Mouse (Mus musculus) hindbrain, embryonic 11.5 days (tissue): ENCODE results near the gene Coq10b. TPM values are rescaled to one million over a fixed set of nuclear protein-coding genes. Genes with fewer than 3 reads are reported as not detected.
A peak's percentile ranks its signal among the peaks of the same experiment; 100 is the strongest.
"Not testable (repeated sequence)": the region's sequence is repeated elsewhere in the genome, so short reads cannot be mapped to it uniquely, and the experiment has no call there.

Experiments used
- ATAC-seq: fragments of 200-750 bp; cut with Nextera tagmentation; 2 replicates; pipeline ENCODE4 v1.8.0; 2017; ENCODE audit warnings: mild to moderate bottlenecking, moderate TSS enrichment, moderate library complexity; ENCODE audit not compliant: low FRiP score
- DNase-seq: peaks from one replicate; pipeline ENCODE4 v3.0.0-alpha.2; 2015; ENCODE audit warnings: low spot score
- H3K27ac ChIP-seq: fragments of 300-500 bp; sonication (generic); 2 replicates; pipeline ENCODE4 v1.5.1; 2014; ENCODE audit warnings: mild to moderate bottlenecking, low read depth, low read length
- H3K27me3 ChIP-seq: fragments of 300-500 bp; sonication (generic); 2 replicates; pipeline ENCODE4 v1.6.1; 2014; ENCODE audit warnings: mild to moderate bottlenecking, low read length, moderate library complexity, mixed read lengths; ENCODE audit not compliant: control insufficient read depth, insufficient read depth
- H3K36me3 ChIP-seq: fragments of 300-500 bp; sonication (generic); 2 replicates; pipeline ENCODE4 v1.6.1; 2014; ENCODE audit warnings: mild to moderate bottlenecking, low read length, moderate library complexity, mixed read lengths; ENCODE audit not compliant: control insufficient read depth, insufficient read depth
- H3K4me1 ChIP-seq: fragments of 300-500 bp; sonication (generic); replicated peaks from 2 replicates; pipeline ENCODE4 v1.6.1; 2014; ENCODE audit warnings: low read length, mixed read lengths; ENCODE audit not compliant: control insufficient read depth, insufficient read depth
- H3K4me2 ChIP-seq: fragments of 300-500 bp; sonication (generic); replicated peaks from 2 replicates; pipeline ENCODE4 v1.6.1; 2014; ENCODE audit warnings: mild to moderate bottlenecking, low read depth, low read length
- H3K4me3 ChIP-seq: fragments of 300-500 bp; sonication (generic); 2 replicates; pipeline ENCODE4 v1.5.1; 2014; ENCODE audit warnings: low read depth, low read length
- H3K9ac ChIP-seq: fragments of 300-500 bp; sonication (generic); 2 replicates; pipeline ENCODE4 v1.6.1; 2014; ENCODE audit warnings: low read depth, low read length
- H3K9me3 ChIP-seq: fragments of 300-500 bp; sonication (generic); 2 replicates; pipeline ENCODE4 v1.6.1; 2016; ENCODE audit warnings: low read length; ENCODE audit not compliant: control insufficient read depth
- WGBS: fragments of 180-500 bp; shearing (Covaris S2); extraction: QIAGEN DNeasy Blood & Tissue Kit; methylation state at CpG from one replicate; pipeline ENCODE4 v1.1.7; 2014; 5-methylcytosine and 5-hydroxymethylcytosine counted together
- polyA plus RNA-seq: library from polyadenylated mRNA; unstranded; fragments of >200 nt; fragmentation: Nextera tagmentation; extraction: Ambion mirVana; gene quantifications from 2 replicates; pipeline ENCODE4 v1.2.1, GENCODE M21; 2014

Coq10b gene
- polyA plus RNA-seq: 36.2 and 41.4 TPM in 2 replicates

DNA sequence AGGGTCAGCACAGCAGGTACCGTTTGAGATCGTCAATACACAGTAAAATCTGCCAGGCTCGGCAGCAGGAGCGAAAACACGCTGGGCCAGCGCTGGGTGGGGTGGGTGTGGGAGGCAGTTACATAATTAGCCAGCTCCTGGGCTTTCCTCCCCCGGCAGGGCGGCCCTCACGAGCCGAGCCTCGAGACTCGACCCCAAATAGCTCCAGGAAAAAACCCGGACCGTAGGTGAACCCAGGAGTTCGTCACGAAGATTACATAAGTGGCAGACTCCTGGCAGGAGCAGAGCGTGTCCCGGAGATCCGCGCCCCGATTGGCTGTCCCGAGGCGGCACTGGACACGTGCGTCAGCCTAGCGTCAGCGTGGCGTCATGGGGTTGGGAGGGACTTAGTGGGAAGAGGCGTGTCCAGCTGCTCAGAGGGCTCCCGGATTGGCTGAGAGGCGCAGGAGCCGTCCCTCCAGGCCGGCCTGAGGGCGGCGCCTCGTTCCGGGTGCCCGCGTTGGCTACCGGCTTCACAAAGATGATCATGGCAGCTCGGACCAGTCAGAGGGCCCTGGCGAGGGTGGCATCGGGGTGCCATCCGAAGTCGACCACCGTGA is at the start of gene Coq10b:
Gene Coq10b (plus strand): TSS at position 416 of the 599 bp plus-strand sequence.
- Histone ChIP-seq H3K27ac (peak within 1 kb of the TSS; percentile 65; the same call in 1 of the 2 replicates), H3K4me1 (no peaks in the 10 kb centered on the region), H3K9me3 (no peaks in the 10 kb centered on the region), H3K27me3 (no peaks in the 10 kb centered on the region), H3K4me2 (peak within 1 kb of the TSS; percentile 76), H3K36me3 (no peaks in the 10 kb centered on the region), H3K9ac (peak within 1 kb of the TSS; percentile 77), H3K4me3 (peak within 1 kb of the TSS; percentile 92)
- DNase-seq (peak; percentile 99), ATAC-seq (peak; percentile 100)
- 0% methylated on average over 40 of the region's 46 CpGs for WGBS

DNA sequence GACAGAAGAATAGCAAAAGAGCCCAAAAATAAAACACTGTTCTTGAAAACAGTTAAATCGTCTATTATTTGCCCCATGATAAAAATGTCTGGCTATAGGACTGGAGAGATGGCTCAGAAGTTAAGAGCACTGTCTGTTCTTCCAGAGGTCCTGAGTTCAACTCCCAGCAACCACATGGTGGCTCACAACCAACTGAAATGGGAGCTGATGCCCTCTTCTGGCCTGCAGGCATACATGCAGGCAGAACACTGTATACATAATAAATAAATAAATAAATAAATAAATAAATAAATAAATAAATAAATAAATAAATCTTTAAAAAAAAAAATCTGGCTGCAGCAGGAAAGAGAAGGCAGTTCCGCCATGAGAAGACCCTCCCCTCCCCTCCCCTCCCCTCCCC is 44.3 kb upstream of the Coq10b start:
- not testable (repeated sequence) for DNase-seq, H3K4me3 ChIP-seq, H3K9ac ChIP-seq, H3K9me3 ChIP-seq, H3K4me1 ChIP-seq, H3K4me2 ChIP-seq, H3K27me3 ChIP-seq, ATAC-seq, H3K27ac ChIP-seq
- peaks cover 13% of the 10 kb centered on the region for H3K36me3 ChIP-seq
- 96% methylated on average over 2 of the region's 2 CpGs for WGBS

DNA sequence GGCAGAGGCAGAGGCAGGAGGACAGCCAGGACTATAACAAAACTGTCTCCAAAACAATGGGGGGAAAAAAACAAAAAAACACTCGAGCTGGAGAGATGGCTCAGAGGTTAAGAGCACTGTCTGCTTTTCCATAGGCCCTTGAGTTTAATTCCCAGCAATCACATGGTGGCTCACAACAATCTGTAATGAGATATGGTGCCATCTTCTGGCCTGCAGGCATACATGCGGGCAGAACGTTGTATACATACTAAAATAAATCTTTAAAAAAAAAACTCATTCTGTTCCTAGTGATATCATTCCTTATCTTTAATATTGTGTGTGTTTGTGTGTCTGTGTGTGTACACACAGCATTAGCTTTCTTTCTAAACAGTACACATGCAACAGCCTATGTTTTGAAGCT is 40.1 kb upstream of the Coq10b start:
- no peaks in the 10 kb centered on the region for H3K27me3 ChIP-seq
- no peak for ATAC-seq
- 68% methylated on average over 3 of the region's 3 CpGs for whole genome bisulfite sequencing

GRCm38 (mm10) chr1:55021907-55022306 is 30.7 kb upstream of the Coq10b start:
- no peak for DNase-seq
- Histone ChIP-seq H3K4me2 (no peak overlapping the region), H3K9me3 (no peaks in the 10 kb centered on the region), H3K9ac (no peak overlapping the region), H3K36me3 (0 out of 2 replicates have a peak, but pooled peaks cover 3% of the 10 kb centered on the region), H3K4me3 (no peak overlapping the region), H3K27ac (no peak overlapping the region), H3K4me1 (no peaks in the 10 kb centered on the region), H3K27me3 (no peaks in the 10 kb centered on the region)
- ATAC-seq: no peak

More for the DNA sequence above, 40.1 kb upstream of the Coq10b start:
- no peak for DNase-seq
- H3K9ac ChIP-seq: no peak overlapping the region
- no peaks in the 10 kb centered on the region for H3K9me3 ChIP-seq
- no peak overlapping the region for H3K27ac ChIP-seq
- no peak overlapping the region for H3K4me3 ChIP-seq
- peaks cover 7% of the 10 kb centered on the region for H3K36me3 ChIP-seq
- no peaks in the 10 kb centered on the region for H3K4me1 ChIP-seq
- no peak overlapping the region for H3K4me2 ChIP-seq

GRCm38 (mm10) chr1:55025656-55026430 is 26.7 kb upstream of the Coq10b start:
- no peaks in the 10 kb centered on the region for H3K27me3 ChIP-seq
- 0 out of 2 replicates have a peak, but pooled peaks cover 3% of the 10 kb centered on the region for H3K36me3 ChIP-seq
- peak overlapping the region; percentile 97 for H3K4me3 ChIP-seq
- H3K9me3 ChIP-seq: no peaks in the 10 kb centered on the region
- H3K9ac ChIP-seq: peak overlapping the region; percentile 98
- H3K4me1 ChIP-seq: no peaks in the 10 kb centered on the region
- DNase-seq (no peak), ATAC-seq (no peak)
- no peak overlapping the region for H3K27ac ChIP-seq
- 21% methylated on average over 10 of the region's 10 CpGs for WGBS
- H3K4me2 ChIP-seq: peak overlapping the region; percentile 82

- H3K36me3 ChIP-seq: 0 out of 2 replicates have a peak, but pooled peaks cover 3% of the 10 kb centered on the region
- H3K27ac ChIP-seq: peak overlapping the region; percentile 77
- ATAC-seq: peak; percentile 71
- H3K9me3 ChIP-seq: no peaks in the 10 kb centered on the region
- H3K4me1 ChIP-seq: no peaks in the 10 kb centered on the region
- peak overlapping the region; percentile 97 for H3K4me3 ChIP-seq
- DNase-seq: no peak
- WGBS: under 1% methylated on average over 46 of the region's 55 CpGs
- peak overlapping the region; percentile 82 for H3K4me2 ChIP-seq
- H3K27me3 ChIP-seq: no peaks in the 10 kb centered on the region
- peak overlapping the region; percentile 98 for H3K9ac ChIP-seq
These were observed 25.9 kb upstream of the Coq10b start for GRCm38 (mm10) chr1:55026444-55027252.

- no peaks in the 10 kb centered on the region for H3K27me3 ChIP-seq
- no peaks in the 10 kb centered on the region for H3K4me1 ChIP-seq
- 0 out of 2 replicates have a peak, but pooled peaks cover 3% of the 10 kb centered on the region for H3K36me3 ChIP-seq
- DNase-seq (peak; percentile 99), ATAC-seq (peak; percentile 99)
- 2% methylated on average over 42 of the region's 46 CpGs for WGBS
- peak within 1 kb of the TSS; percentile 82 for H3K4me2 ChIP-seq
- H3K9ac ChIP-seq: peak within 1 kb of the TSS; percentile 98
- H3K9me3 ChIP-seq: no peaks in the 10 kb centered on the region
- H3K4me3 ChIP-seq: peak within 1 kb of the TSS; percentile 97
- peak within 1 kb of the TSS; percentile 77 for H3K27ac ChIP-seq
These were observed 25.2 kb upstream of the Coq10b start, which contains the start of gene Sf3b1 for GRCm38 (mm10) chr1:55027253-55027801. TSS of gene Sf3b1 (minus strand) at chr1:55027481.

DNA sequence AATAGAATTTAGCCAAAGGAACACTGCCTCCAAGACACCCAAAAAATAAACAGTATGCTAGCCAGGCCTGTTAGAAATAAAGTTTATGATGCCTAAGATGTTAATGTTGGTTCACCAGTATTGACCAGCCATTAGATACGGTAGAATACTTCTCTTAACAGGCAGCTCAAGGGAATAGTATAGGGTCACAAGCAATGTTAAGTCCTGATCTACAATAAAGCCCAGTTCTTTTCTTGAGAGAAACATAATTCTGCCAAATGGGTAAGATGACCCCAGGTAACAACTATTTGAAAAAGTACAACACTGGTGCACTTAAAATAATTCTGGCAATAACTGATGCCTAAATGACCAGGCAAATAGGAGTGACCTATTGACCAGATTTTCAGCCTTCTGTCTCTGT is 24.6 kb upstream of the Coq10b start:
- 88% methylated on average over 1 of the region's 1 CpGs for WGBS
- ATAC-seq (0 out of 2 replicates have a peak, but pooled peaks have one; percentile 2), DNase-seq (no peak)
- Histone ChIP-seq H3K36me3 (0 out of 2 replicates have a peak, but pooled peaks cover 3% of the 10 kb centered on the region), H3K27ac (no peak overlapping the region), H3K9me3 (no peaks in the 10 kb centered on the region), H3K4me3 (no peak overlapping the region), H3K9ac (no peak overlapping the region), H3K27me3 (no peaks in the 10 kb centered on the region), H3K4me1 (no peaks in the 10 kb centered on the region), H3K4me2 (no peak overlapping the region)
